Mouse (Mus musculus): ENCODE measurements around the gene Rtn4rl1. TPM values are rescaled to one million over a fixed set of nuclear protein-coding genes. Genes with fewer than 3 reads are reported as not detected.

Rtn4rl1 gene
- polyA plus RNA-seq, 1 experiment from 2014 or later: 2.0 TPM

GRCm38 (mm10) chr11:75213372-75214080, 19.9 kb downstream of the Rtn4rl1 start:
- H3K27ac ChIP-seq (replicated peaks; ENCODE audit: low read depth, low read length): no peak overlapping the region
- ATAC-seq (replicated peaks; ENCODE audit: insufficient number of reproducible peaks, low FRiP score, low TSS enrichment, low read depth) (peak; percentile 32; the same call in 1 of the 2 replicates), DNase-seq (ENCODE audit: low spot score) (peak; percentile 65)
- peak overlapping the region; percentile 25 for H3K4me3 ChIP-seq (ENCODE audit: low read depth, low read length)
- peaks cover 4% of the 10 kb centered on the region for H3K4me1 ChIP-seq (ENCODE audit: control insufficient read depth, insufficient read depth, low read length)
- no peaks in the 10 kb centered on the region for H3K9me3 ChIP-seq (replicated peaks; ENCODE audit: control insufficient read depth, low read length)
- H3K27me3 ChIP-seq (ENCODE audit: control insufficient read depth, insufficient read depth, low read length): no peaks in the 10 kb centered on the region
- H3K4me2 ChIP-seq (ENCODE audit: low read depth, low read length): peak overlapping the region; percentile 63
- no peaks in the 10 kb centered on the region for H3K36me3 ChIP-seq (replicated peaks; ENCODE audit: control insufficient read depth, insufficient read depth, low read depth, low read length)
- 3% methylated on average over 34 of the region's 35 CpGs for WGBS
- H3K9ac ChIP-seq (replicated peaks; ENCODE audit: low read length): peak overlapping the region; percentile 47

GRCm38 (mm10) chr11:75214081-75214950, 20.7 kb downstream of the Rtn4rl1 start:
- H3K27ac ChIP-seq (replicated peaks; ENCODE audit: low read depth, low read length): no peak overlapping the region

GRCm38 (mm10) chr11:75220115-75220514, 26.5 kb downstream of the Rtn4rl1 start:
- Histone ChIP-seq H3K36me3 (replicated peaks; ENCODE audit: control insufficient read depth, insufficient read depth, low read depth, low read length) (no peaks in the 10 kb centered on the region), H3K9me3 (replicated peaks; ENCODE audit: control insufficient read depth, low read length) (no peaks in the 10 kb centered on the region), H3K4me2 (ENCODE audit: low read depth, low read length) (no peak overlapping the region)

More at GRCm38 (mm10) chr11:75214081-75214950, 20.7 kb downstream of the Rtn4rl1 start:
- Histone ChIP-seq H3K9ac (replicated peaks; ENCODE audit: low read length) (peak overlapping the region; percentile 47), H3K4me2 (ENCODE audit: low read depth, low read length) (peak overlapping the region; percentile 63), H3K36me3 (replicated peaks; ENCODE audit: control insufficient read depth, insufficient read depth, low read depth, low read length) (no peaks in the 10 kb centered on the region), H3K4me1 (ENCODE audit: control insufficient read depth, insufficient read depth, low read length) (peaks cover 4% of the 10 kb centered on the region), H3K27me3 (ENCODE audit: control insufficient read depth, insufficient read depth, low read length) (no peaks in the 10 kb centered on the region), H3K4me3 (ENCODE audit: low read depth, low read length) (peak overlapping the region; percentile 25), H3K9me3 (replicated peaks; ENCODE audit: control insufficient read depth, low read length) (no peaks in the 10 kb centered on the region)
- WGBS: 14% methylated on average over 12 of the region's 13 CpGs
- ATAC-seq (replicated peaks; ENCODE audit: insufficient number of reproducible peaks, low FRiP score, low TSS enrichment, low read depth) (peak; percentile 56; the same call in 1 of the 2 replicates), DNase-seq (ENCODE audit: low spot score) (peak; percentile 18)

DNA sequence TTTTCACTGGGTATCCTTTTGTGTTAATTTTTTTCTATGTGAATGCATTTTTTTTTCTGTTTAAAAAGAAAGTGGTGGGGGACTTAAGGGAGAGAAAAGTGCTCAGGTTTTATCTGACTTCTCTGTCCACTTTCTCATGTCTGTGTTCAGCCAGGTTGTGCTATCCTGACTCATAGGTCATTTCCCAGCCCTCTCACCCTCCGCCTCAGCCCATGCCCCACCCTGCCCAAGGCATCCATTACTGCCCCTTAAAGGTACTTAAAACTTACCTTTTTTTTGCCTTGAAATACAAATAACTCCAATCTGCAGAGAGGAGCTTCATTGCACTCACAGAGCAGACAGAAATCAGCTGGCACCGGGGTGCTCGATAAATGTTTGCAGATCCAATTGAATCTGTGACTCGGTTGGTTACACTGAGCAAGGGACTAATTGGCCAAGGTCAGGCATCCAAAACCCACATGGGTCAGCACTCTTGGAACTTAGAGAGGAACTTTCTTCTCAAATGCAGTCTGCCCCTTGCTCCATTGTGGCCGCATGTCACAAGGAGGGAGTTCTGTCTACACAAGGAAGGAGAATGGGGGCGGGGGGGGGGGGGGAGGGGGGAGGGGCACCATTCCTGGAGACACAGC, 27.0 kb downstream of the Rtn4rl1 start:
- no peak overlapping the region for H3K27ac ChIP-seq (replicated peaks; ENCODE audit: low read depth, low read length)
- no peak overlapping the region for H3K4me2 ChIP-seq (ENCODE audit: low read depth, low read length)
- 22% methylated on average over 5 of the region's 6 CpGs for WGBS
- DNase-seq (ENCODE audit: low spot score) (no peak), ATAC-seq (replicated peaks; ENCODE audit: insufficient number of reproducible peaks, low FRiP score, low TSS enrichment, low read depth) (no peak)
- no peaks in the 10 kb centered on the region for H3K36me3 ChIP-seq (replicated peaks; ENCODE audit: control insufficient read depth, insufficient read depth, low read depth, low read length)
- no peak overlapping the region for H3K9ac ChIP-seq (replicated peaks; ENCODE audit: low read length)
- H3K4me1 ChIP-seq (ENCODE audit: control insufficient read depth, insufficient read depth, low read length): no peaks in the 10 kb centered on the region
- H3K27me3 ChIP-seq (ENCODE audit: control insufficient read depth, insufficient read depth, low read length): no peaks in the 10 kb centered on the region
- H3K9me3 ChIP-seq (replicated peaks; ENCODE audit: control insufficient read depth, low read length): no peaks in the 10 kb centered on the region
- no peak overlapping the region for H3K4me3 ChIP-seq (ENCODE audit: low read depth, low read length)

More at GRCm38 (mm10) chr11:75220115-75220514, 26.5 kb downstream of the Rtn4rl1 start:
- ATAC-seq (replicated peaks; ENCODE audit: insufficient number of reproducible peaks, low FRiP score, low TSS enrichment, low read depth): no peak
- Histone ChIP-seq H3K27ac (replicated peaks; ENCODE audit: low read depth, low read length) (no peak overlapping the region), H3K27me3 (ENCODE audit: control insufficient read depth, insufficient read depth, low read length) (no peaks in the 10 kb centered on the region), H3K4me3 (ENCODE audit: low read depth, low read length) (no peak overlapping the region), H3K4me1 (ENCODE audit: control insufficient read depth, insufficient read depth, low read length) (no peaks in the 10 kb centered on the region), H3K9ac (replicated peaks; ENCODE audit: low read length) (no peak overlapping the region)
- no peak for DNase-seq (ENCODE audit: low spot score)
- WGBS: 56% methylated on average over 9 of the region's 9 CpGs

- ATAC-seq (replicated peaks; ENCODE audit: insufficient number of reproducible peaks, low FRiP score, low TSS enrichment, low read depth) (no peak), DNase-seq (ENCODE audit: low spot score) (no peak)
- H3K27ac ChIP-seq (replicated peaks; ENCODE audit: low read depth, low read length): no peak overlapping the region
- H3K27me3 ChIP-seq (ENCODE audit: control insufficient read depth, insufficient read depth, low read length): no peaks in the 10 kb centered on the region
- H3K4me1 ChIP-seq (ENCODE audit: control insufficient read depth, insufficient read depth, low read length): no peaks in the 10 kb centered on the region
- H3K4me3 ChIP-seq (ENCODE audit: low read depth, low read length): no peak overlapping the region
- WGBS: 85% methylated on average over 12 of the region's 12 CpGs
- no peaks in the 10 kb centered on the region for H3K36me3 ChIP-seq (replicated peaks; ENCODE audit: control insufficient read depth, insufficient read depth, low read depth, low read length)
- no peak overlapping the region for H3K9ac ChIP-seq (replicated peaks; ENCODE audit: low read length)
- no peak overlapping the region for H3K4me2 ChIP-seq (ENCODE audit: low read depth, low read length)
- no peaks in the 10 kb centered on the region for H3K9me3 ChIP-seq (replicated peaks; ENCODE audit: control insufficient read depth, low read length)
These were observed 30.5 kb downstream of the Rtn4rl1 start for GRCm38 (mm10) chr11:75224062-75224461.

DNA sequence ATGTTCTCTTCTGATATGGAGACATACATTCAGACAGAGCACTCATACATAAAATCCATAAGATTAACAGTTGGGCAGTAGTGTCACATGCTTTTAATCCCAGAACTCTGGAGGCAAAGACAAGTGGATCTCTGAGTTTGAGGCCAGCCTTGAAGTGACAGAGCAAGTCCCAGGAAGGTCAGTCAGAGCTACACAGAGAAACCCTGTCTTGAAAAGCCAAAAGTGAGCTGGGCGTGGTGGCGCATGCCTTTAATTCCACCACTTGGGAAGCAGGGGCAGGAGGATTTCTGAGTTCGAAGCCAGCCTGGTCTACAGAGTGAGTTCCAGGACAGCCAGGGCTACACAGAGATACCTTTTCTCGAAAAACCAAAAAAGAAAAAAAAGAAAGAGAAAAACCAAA, 31.3 kb downstream of the Rtn4rl1 start:
- no peaks in the 10 kb centered on the region for H3K27me3 ChIP-seq (ENCODE audit: control insufficient read depth, insufficient read depth, low read length)
- H3K27ac ChIP-seq (replicated peaks; ENCODE audit: low read depth, low read length): no peak overlapping the region
- no peak for DNase-seq (ENCODE audit: low spot score)
- 88% methylated on average over 4 of the region's 4 CpGs for WGBS
- no peak overlapping the region for H3K4me3 ChIP-seq (ENCODE audit: low read depth, low read length)
- H3K4me1 ChIP-seq (ENCODE audit: control insufficient read depth, insufficient read depth, low read length): no peaks in the 10 kb centered on the region
- H3K4me2 ChIP-seq (ENCODE audit: low read depth, low read length): no peak overlapping the region
- H3K36me3 ChIP-seq (replicated peaks; ENCODE audit: control insufficient read depth, insufficient read depth, low read depth, low read length): no peaks in the 10 kb centered on the region
- ATAC-seq (replicated peaks; ENCODE audit: insufficient number of reproducible peaks, low FRiP score, low TSS enrichment, low read depth): no peak
- no peak overlapping the region for H3K9ac ChIP-seq (replicated peaks; ENCODE audit: low read length)
- H3K9me3 ChIP-seq (replicated peaks; ENCODE audit: control insufficient read depth, low read length): no peaks in the 10 kb centered on the region

GRCm38 (mm10) chr11:75227632-75228031, 34.0 kb downstream of the Rtn4rl1 start:
- H3K4me3 ChIP-seq (ENCODE audit: low read depth, low read length): no peak overlapping the region
- DNase-seq (ENCODE audit: low spot score): no peak
- H3K9me3 ChIP-seq (replicated peaks; ENCODE audit: control insufficient read depth, low read length): no peaks in the 10 kb centered on the region
- H3K4me2 ChIP-seq (ENCODE audit: low read depth, low read length): no peak overlapping the region
- no peaks in the 10 kb centered on the region for H3K36me3 ChIP-seq (replicated peaks; ENCODE audit: control insufficient read depth, insufficient read depth, low read depth, low read length)
- no peaks in the 10 kb centered on the region for H3K27me3 ChIP-seq (ENCODE audit: control insufficient read depth, insufficient read depth, low read length)
- no peak for ATAC-seq (replicated peaks; ENCODE audit: insufficient number of reproducible peaks, low FRiP score, low TSS enrichment, low read depth)
- no peak overlapping the region for H3K9ac ChIP-seq (replicated peaks; ENCODE audit: low read length)
- H3K4me1 ChIP-seq (ENCODE audit: control insufficient read depth, insufficient read depth, low read length): no peaks in the 10 kb centered on the region; the same call in 1 of the 2 replicates
- no peak overlapping the region for H3K27ac ChIP-seq (replicated peaks; ENCODE audit: low read depth, low read length)
- WGBS: 69% methylated on average over 3 of the region's 3 CpGs

Data from embryonic facial prominence, embryonic 11.5 days (tissue).